Mouse (Mus musculus) thymus, postnatal 14 days (tissue): ENCODE data around the gene Cpd.

Source experiments
- DNase-seq: peaks from one replicate; pipeline ENCODE4 v3.0.0; 2021

The Cpd gene

GRCm38 (mm10) chr11:76846878-76847222, at the start of gene Cpd:
TSS of gene Cpd (minus strand) at chr11:76847018.
- peak; percentile 89 for DNase-seq

- DNase-seq = no peak
These were observed 49.5 kb upstream of the Cpd start for GRCm38 (mm10) chr11:76896360-76896759.

- DNase-seq = peak; percentile 28
These were observed 47.4 kb upstream of the Cpd start for GRCm38 (mm10) chr11:76894240-76894639.

- DNase-seq = no peak
These were observed 46.8 kb upstream of the Cpd start for GRCm38 (mm10) chr11:76893570-76893969.

- DNase-seq = no peak
These were observed 46.2 kb upstream of the Cpd start for GRCm38 (mm10) chr11:76892972-76893371.

GRCm38 (mm10) chr11:76891738-76892349, 45.0 kb upstream of the Cpd start:
- DNase-seq = no peak

GRCm38 (mm10) chr11:76891171-76891570, 44.4 kb upstream of the Cpd start:
- DNase-seq = no peak

GRCm38 (mm10) chr11:76889339-76890164, 42.7 kb upstream of the Cpd start:
- DNase-seq = peak; percentile 61

- DNase-seq = no peak
These were observed 37.6 kb upstream of the Cpd start for GRCm38 (mm10) chr11:76884451-76884850.

GRCm38 (mm10) chr11:76879816-76880215, 33.0 kb upstream of the Cpd start:
- peak; percentile 62 for DNase-seq

GRCm38 (mm10) chr11:76874766-76875165, 27.9 kb upstream of the Cpd start:
- DNase-seq = no peak

GRCm38 (mm10) chr11:76873865-76874264, 27.0 kb upstream of the Cpd start:
- DNase-seq = no peak

GRCm38 (mm10) chr11:76872556-76873234, 25.9 kb upstream of the Cpd start:
- no peak for DNase-seq

GRCm38 (mm10) chr11:76861185-76861584, 14.4 kb upstream of the Cpd start:
- no peak for DNase-seq

- no peak for DNase-seq
These were observed 12.4 kb upstream of the Cpd start for GRCm38 (mm10) chr11:76859261-76859660.

GRCm38 (mm10) chr11:76858781-76859180, 12.0 kb upstream of the Cpd start:
- no peak for DNase-seq

GRCm38 (mm10) chr11:76857111-76857510, 10.3 kb upstream of the Cpd start:
- no peak for DNase-seq

- DNase-seq = no peak
These were observed 9.8 kb upstream of the Cpd start for GRCm38 (mm10) chr11:76856601-76857000.

- DNase-seq = no peak
These were observed 7.9 kb upstream of the Cpd start for GRCm38 (mm10) chr11:76854475-76855341.

- DNase-seq = no peak
These were observed 4.7 kb upstream of the Cpd start for GRCm38 (mm10) chr11:76851512-76851911.

GRCm38 (mm10) chr11:76849596-76849995, 2.8 kb upstream of the Cpd start:
- peak; percentile 1 for DNase-seq

- no peak for DNase-seq
These were observed 1.3 kb upstream of the Cpd start for GRCm38 (mm10) chr11:76848081-76848480.

GRCm38 (mm10) chr11:76847354-76847753, 536 bp upstream of the Cpd start:
- no peak for DNase-seq
